Mouse (Mus musculus) frontal cortex, postnatal 36 days (tissue): ENCODE results near the gene 2810459M11Rik.
"Not testable (repeated sequence)": the region's sequence is repeated elsewhere in the genome, so short reads cannot be mapped to it uniquely, and the experiment has no call there.

Source experiments
- DNase-seq, 2 experiments: peaks; one replicate each; pipeline ENCODE4 v3.0.0; 2022; ENCODE audit warnings: low spot score in 2 of 2

Gene 2810459M11Rik

DNA sequence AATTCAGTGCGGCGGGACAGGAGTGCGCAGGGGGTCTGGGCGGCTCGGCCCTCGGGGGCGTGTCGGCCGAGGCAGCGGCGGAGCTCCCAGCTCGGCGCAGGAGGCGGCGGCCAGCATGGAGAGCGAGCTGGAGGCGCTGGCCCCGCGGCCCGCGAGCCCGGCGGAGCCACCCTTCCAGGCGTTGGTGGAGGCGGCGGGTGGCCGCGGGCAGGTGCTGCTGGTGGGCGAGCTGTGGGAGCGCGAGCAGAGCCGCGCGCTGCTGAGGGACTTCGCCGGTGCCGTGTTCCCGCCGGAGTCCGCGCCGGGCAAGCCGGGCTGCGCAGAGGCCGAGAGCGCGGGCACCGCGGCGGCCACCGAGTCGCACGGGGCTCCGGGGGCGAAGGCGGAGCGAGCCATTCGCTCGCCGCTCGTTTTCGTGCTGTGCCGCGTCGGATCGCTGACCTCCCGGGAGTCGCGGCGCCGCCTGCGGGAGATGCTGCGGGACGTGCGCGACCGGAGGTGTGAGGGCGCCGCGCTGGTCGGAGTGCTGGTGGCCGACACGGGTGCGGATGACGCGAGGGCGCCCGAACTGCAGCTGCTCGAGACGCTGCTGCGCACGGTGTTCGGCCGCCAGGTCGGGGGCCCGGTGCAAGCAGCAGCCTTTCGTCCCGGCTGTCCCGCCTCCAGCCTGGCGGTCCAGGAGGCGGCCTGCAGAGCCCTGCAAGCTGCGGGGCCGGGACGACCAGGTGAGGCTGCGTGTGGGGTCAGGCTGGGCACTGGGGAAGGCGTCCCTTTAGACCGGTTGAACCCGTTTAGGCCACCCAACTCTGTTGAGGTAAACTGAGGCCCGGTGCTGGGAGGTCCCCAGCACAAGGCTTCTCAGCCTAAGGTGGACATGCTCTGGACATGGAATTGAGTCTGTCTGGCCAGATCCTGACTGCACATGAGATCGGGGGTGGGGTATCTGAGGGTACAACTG lies at the start of gene 2810459M11Rik:
Gene 2810459M11Rik (plus strand): TSS at position 16 of the 958 bp plus-strand sequence.
- no peak for DNase-seq

GRCm38 (mm10) chr1:85997221-85997620 lies 48.4 kb upstream of the 2810459M11Rik start:
- no peak for DNase-seq

- DNase-seq = no peak
These were observed 47.7 kb upstream of the 2810459M11Rik start for GRCm38 (mm10) chr1:85998012-85998411.

DNA sequence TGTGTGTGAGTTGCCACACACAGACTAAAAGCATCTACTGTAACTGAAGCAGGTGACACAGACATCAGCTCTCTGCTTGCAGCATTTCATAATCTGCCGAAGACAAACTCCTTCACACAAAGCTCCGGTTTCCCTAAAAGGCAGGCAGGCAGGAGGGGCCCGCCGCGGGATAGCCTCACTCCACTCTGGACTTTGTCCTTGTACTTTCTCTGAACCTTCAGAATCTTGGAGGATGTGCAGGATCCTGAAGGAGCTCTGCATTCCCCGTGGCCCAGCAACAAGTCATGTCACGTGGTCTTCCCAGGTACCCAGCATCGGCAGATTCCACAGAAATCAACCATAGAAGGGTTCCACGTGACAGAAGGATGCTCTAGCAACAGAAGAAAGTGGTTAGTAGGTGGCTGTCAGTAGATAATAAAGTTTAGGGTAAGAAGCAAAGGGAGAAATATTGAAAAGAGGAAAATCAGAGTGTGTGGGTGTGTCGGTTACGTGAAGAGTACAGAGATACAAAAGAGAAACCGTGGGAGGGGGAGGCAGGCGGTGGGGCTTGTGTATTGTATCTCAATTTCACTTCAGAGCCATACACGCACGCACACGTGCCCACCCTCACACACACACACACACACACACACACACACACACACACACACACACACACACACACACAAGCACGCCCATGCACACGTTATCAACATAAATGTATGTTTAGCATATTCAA lies 45.7 kb upstream of the 2810459M11Rik start:
- DNase-seq = peak; percentile 23 to 26

DNA sequence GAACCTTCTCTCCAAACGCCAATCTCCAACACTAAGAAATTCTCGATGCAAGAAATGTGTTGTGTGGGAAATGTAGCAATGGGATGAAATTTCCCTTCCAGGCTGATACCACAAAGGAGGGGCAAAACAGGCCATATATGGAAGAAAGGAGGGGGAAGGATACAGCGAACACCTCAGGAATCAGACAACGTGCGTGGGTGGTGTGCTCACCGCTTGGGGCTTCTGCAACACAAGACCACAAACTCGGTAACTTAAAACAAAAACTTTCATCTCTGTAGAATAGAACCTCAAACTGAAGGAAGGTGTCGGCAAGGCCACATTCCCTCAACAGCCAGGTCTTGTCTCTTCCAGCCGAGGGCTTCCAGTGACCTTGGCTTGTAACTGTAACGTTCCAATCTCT lies 40.1 kb upstream of the 2810459M11Rik start:
- no peak for DNase-seq

DNA sequence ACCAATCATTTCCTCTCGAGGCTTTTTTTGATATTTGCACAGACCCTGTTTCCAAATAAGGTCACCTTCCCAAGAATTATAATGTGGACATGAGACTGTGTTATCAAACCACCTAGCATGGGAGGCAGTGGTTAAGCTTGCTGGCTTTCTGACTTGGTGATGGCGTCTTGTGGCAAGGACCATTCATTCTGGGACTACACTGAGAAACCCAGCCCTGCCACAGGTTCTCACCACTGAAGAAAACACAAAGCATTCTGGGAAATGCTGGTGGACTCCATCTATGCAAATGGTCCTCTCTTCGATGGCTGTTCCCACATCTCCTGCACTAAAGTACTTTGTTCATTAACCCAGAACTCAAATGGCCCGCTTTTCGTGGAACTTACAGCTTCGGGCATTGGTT lies 39.6 kb upstream of the 2810459M11Rik start:
- DNase-seq = no peak

- peak; percentile 90 to 93 for DNase-seq
These were observed 37.9 kb upstream of the 2810459M11Rik start for GRCm38 (mm10) chr1:86007778-86008177.

- DNase-seq = not testable (repeated sequence)
These were observed 29.9 kb upstream of the 2810459M11Rik start for GRCm38 (mm10) chr1:86015758-86016157.

- no peak for DNase-seq
These were observed 29.1 kb upstream of the 2810459M11Rik start, which contains the start of gene Spata3 for GRCm38 (mm10) chr1:86016516-86016915. Gene Spata3 (plus strand): TSS chr1:86016816.

DNA sequence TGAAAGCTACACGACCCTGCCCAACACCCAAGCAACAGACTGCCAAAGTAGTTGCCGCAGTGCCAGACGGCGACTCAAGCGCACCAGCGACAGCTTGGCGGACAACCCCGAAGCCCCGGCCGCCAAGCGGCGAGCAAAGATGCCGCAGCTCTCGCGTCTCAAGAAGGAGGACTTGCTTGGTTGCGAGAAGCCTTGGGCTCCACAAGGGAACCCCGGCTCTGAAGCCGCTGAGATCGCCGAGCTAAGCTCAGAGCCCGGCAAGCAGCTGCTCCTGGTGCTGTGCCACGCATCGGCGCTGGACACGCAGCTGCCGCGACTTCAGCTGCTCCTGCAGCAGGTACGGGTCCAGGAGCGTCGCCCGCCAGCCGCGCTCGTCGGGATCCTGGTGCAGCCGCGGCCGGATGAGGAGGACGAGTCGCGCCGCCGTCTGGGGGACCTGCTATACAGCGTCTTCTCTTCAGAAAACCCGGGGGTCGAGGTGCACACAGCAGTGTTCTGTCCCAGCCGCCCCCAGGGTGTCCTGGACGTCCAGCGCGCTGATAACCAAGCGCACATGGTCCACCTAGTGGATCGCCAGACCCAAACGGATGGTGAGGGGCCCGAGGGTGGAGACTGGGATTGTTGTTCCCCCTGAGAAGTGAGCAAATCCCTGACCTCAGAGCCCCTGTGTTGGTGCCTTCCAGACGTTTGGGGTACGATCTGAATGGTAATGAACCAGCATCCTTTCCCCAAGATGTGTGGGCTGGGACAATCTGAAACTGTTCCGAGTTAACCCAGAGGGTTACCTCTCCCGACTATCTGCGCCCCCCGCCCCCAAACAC lies 27.2 kb upstream of the 2810459M11Rik start:
- peak; percentile 73 to 74 for DNase-seq

GRCm38 (mm10) chr1:86021365-86021989 lies 24.2 kb upstream of the 2810459M11Rik start:
- peak; percentile 31 to 62 for DNase-seq

DNA sequence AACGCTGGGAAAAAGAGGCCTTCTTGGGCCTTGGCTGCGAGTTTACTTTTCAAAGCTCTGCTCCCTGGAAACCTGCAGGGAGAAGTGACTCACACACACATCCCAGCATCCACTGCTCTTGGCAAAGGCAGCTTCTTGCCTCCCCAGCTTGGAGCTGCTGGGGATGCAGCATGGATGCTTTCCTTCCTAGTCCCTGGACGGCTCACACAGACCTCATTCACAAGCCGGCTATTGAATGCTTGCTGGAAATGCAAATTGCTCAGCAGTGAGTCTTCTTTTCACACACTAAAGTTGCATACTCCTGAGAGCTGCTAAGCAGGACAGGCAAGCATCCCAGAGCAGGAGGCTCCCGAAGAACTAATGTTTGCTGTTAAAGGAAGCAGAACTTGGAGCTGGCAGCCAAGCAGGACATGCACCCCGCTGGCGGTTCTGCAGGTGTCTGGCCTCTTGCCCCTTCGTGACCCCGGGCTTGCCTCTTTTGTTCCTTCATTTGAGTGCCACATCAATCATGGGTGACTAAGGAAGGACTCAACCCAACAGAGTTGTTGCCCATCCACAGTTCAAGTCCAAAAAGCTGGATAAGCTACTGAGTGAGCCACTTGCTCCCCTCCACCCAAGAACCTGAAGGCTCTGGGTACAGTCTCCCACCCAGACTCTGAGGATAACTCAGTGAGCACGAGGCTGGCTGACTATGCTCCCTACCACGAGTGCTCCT lies 13.2 kb upstream of the 2810459M11Rik start:
- DNase-seq = peak in 1 of 2 experiments; percentile 82

- no peak for DNase-seq
These were observed 7.3 kb upstream of the 2810459M11Rik start for GRCm38 (mm10) chr1:86038191-86038951.

DNA sequence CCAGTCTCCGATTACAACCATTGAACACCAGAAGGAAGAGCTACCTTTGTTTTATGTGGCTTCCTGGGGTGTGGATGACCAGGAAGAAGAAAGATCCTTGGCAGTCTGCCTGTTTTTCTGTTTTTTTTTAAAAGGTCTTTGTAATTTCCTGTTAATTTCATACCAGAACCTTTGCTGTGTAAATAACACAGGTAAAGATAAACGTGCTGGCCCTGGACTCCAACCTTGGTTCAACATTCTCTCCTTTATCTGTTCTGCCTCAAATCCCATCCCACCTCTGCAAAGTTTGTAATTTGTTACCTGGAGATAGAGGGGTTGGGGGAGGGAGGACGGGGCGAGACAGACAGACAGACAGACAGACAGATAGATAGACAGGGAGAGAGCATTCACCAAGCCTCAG lies 5.5 kb upstream of the 2810459M11Rik start:
- no peak for DNase-seq

GRCm38 (mm10) chr1:86040817-86041216 lies 4.8 kb upstream of the 2810459M11Rik start:
- no peak for DNase-seq

DNA sequence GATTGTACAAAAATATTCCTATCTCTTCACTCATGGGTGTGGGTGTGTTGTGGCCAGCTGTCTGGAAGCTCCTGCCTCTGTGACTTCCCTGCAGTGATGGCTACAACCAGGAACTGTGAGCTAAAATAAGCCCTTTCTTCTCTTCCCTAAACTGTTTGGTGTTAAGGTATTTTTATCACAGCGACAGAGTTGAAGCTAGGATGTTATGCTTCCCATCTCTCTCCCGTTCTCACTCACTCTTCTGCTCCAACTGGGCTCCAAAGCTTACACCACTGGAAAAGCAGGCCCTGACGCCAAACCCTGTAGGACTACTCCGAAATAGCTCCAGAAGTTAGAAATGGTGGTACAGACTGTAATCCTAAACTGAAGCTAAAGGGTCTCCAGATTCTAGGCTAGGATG lies 607 bp upstream of the 2810459M11Rik start:
- DNase-seq = no peak

DNA sequence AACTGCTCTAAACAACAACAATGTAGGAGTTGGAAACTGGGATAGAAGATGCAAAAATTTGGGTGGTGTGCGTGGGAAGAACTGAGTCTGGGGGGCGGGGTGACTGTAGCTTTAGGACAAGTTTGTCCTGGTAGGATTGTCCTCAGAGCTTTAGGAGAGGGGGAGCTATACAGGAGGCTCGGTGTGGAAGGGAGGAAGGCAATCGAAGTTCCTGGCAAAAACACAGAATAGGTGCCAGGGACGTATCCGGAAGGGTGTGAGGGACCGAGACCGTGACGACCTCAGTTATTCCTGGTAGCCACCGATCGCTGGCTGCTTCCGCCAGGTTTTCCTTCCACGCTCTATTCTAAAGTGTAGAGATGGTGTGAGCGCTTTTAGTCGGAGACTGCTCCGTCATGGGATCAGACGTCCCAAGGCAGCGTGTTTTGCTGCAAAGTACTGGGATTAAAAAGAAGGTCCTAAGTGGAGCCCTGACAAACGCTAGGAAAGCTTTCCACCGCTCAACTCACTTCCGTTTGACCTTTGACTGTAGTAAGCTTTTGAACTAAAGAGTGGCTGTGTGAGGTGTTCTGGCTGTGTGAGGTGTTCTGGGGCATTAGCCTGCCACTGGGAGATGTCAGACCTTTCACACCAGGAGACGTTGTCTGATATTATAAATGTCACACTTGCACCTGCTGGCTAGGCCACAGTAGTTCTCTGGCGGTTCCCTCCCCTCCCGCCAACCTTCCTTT lies 1.3 kb downstream of the 2810459M11Rik start:
- DNase-seq = no peak

DNA sequence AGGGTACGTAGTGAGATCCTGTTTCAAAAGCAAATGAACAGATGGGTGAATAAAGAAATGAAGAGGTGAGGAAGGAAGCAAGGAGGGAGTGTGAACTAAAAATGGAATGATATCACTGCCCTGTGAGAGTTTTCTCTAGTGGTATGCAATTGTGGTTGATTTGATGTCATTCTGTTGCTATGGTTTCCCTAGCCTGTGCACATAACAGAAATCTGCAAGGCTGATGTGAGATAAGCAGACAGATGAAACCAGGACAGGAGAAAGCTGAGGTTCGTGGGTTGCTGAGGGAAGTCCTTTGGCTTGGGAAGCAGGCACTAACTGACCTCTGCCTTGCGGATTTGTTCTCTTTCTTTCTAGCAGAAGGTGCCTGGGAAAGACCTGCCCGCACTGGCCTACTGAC lies 2.6 kb downstream of the 2810459M11Rik start:
- no peak for DNase-seq

- DNase-seq = no peak
These were observed 3.1 kb downstream of the 2810459M11Rik start for GRCm38 (mm10) chr1:86048744-86049143.
